25 mouse cellular contexts compared by ENCODE assay signal in the genomic region with DNA sequence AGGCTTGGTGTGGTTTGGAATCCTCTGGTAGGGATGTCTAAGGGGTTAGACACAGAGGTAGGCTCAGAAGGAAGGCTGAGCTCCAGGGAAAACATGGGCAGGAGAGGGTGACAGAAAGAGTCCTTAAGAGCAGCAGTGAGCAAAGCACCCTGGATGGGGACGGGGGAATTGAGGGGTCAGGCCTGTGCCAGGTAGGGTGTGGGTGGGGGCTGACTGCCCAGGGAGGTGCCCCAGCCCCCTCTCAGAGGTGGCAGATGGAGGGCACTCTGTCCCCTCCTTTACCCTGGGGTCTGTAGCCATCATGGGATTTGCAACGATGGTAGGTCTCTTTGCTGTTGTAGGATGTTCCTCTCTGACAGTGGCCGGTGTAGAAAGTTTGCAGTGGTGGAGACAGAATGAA.
"Had no signal": no experiment of that assay in that cellular context is flagged by ENCODE, and none has a peak within 500 bp of the region (broad histone marks: within the 10 kb centered on the region; RNA-seq: fewer than 3 reads in every experiment).

No protein-coding gene starts in this region.

- DNase-seq: gastrocnemius, postnatal 14 days; heart, adult 2 months; heart, postnatal 36 days; kidney, adult 2 months; kidney, adult 9 months; kidney, postnatal 10 days; kidney, postnatal 25 days; kidney, postnatal 4 days; liver; liver, embryonic 13.5 days had no signal

- H3K36me3 ChIP-seq: heart, embryonic 13.5 days; heart, embryonic 15.5 days; intestine, embryonic 15.5 days; limb, embryonic 10.5 days; limb, embryonic 12.5 days; liver, embryonic 13.5 days; liver, embryonic 15.5 days had no signal

- ATAC-seq: forebrain, embryonic 16.5 days; hindbrain, embryonic 16.5 days; inflammation-experienced regulatory T-cells, adult 6 months; intestine, embryonic 15.5 days; intestine, postnatal 0 days had no signal

- H3K27ac ChIP-seq: heart, adult 2 months; heart, embryonic 13.5 days; heart, embryonic 15.5 days; hindbrain, embryonic 14.5 days; intestine, embryonic 15.5 days; kidney, embryonic 15.5 days; layer of hippocampus, adult 2 months; left cerebral cortex, adult 2 months; limb, embryonic 10.5 days; limb, embryonic 12.5 days; liver, embryonic 13.5 days; liver, embryonic 15.5 days had no signal

- H3K9me3 ChIP-seq: heart, embryonic 13.5 days; heart, embryonic 15.5 days; intestine, embryonic 15.5 days; kidney, embryonic 15.5 days; limb, embryonic 10.5 days; limb, embryonic 12.5 days; liver, embryonic 13.5 days; liver, embryonic 15.5 days had no signal

- H3K27me3 ChIP-seq: intestine, embryonic 15.5 days; kidney, embryonic 15.5 days; limb, embryonic 12.5 days; liver, embryonic 13.5 days; liver, embryonic 15.5 days had no signal

- H3K4me2 ChIP-seq: heart, embryonic 13.5 days; heart, embryonic 15.5 days; hindbrain, embryonic 14.5 days; intestine, embryonic 15.5 days; kidney, embryonic 15.5 days; limb, embryonic 12.5 days; liver, embryonic 11.5 days; liver, embryonic 13.5 days; liver, embryonic 15.5 days had no signal

- H3K4me1 ChIP-seq: liver, embryonic 13.5 days; liver, embryonic 15.5 days had no signal

- H3K4me3 ChIP-seq: heart, adult 2 months; heart, embryonic 13.5 days; heart, embryonic 15.5 days; intestine, embryonic 15.5 days; kidney, embryonic 15.5 days; layer of hippocampus, adult 2 months; left cerebral cortex, adult 2 months; limb, embryonic 10.5 days; limb, embryonic 12.5 days; liver, embryonic 13.5 days; liver, embryonic 15.5 days had no signal

- H3K9ac ChIP-seq: heart, embryonic 13.5 days; heart, embryonic 15.5 days; hindbrain, embryonic 14.5 days; intestine, embryonic 15.5 days; kidney, embryonic 15.5 days; limb, embryonic 12.5 days; liver, embryonic 13.5 days; liver, embryonic 15.5 days had no signal
